Mouse (Mus musculus): Measurements from ENCODE around the gene Asap2. TPM values are rescaled to one million over a fixed set of nuclear protein-coding genes. Genes with fewer than 3 reads are reported as not detected.

Asap2 gene
- total and polyA plus RNA-seq, 3 experiments, result 0.46 to 1.9 TPM; not detected in 1

GRCm38 (mm10) chr12:21315923-21316868, 325.9 kb downstream of the Asap2 start, which contains the start of gene Iah1:
Gene Iah1, plus strand, starts transcription at chr12:21316389.
- TF ChIP-seq E2F4 (IDR thresholded peaks at IDR 0.05; ENCODE audit: borderline replicate concordance, low read depth, low read length) (no peak), SIN3A (IDR thresholded peaks at IDR 0.05; ENCODE audit: low read length) (peak; percentile 39; the same call in 1 of the 2 replicates), EP300 (IDR thresholded peaks at IDR 0.05; ENCODE audit: low read depth in 1 of 2, low read length in 2 of 2) (no peak), CHD2 (IDR thresholded peaks at IDR 0.05; ENCODE audit: low read length) (no peak), NRF1 (IDR thresholded peaks at IDR 0.05; ENCODE audit: insufficient read depth, low read depth, low read length, poor library complexity, severe bottlenecking) (no peak), TCF12 (IDR thresholded peaks at IDR 0.05; ENCODE audit: low read depth, low read length) (0 out of 2 replicates have a peak, but pooled peaks have one; percentile 21), TAL1 (IDR thresholded peaks at IDR 0.05; ENCODE audit: low read length) (no peak), MXI1 (IDR thresholded peaks at IDR 0.05; ENCODE audit: low read depth, low read length) (peak; percentile 30; the same call in 1 of the 2 replicates), POLR2A (IDR thresholded peaks at IDR 0.05; ENCODE audit: control insufficient read depth in 1 of 2, insufficient read depth in 1 of 2, low read depth in 1 of 2, low read length in 2 of 2, poor library complexity in 1 of 2) (peak; percentile 31 to 67; a peak in 2 of 4 replicates), NELFE (IDR thresholded peaks at IDR 0.05; ENCODE audit: low read depth, low read length) (peak; percentile 61)
- Histone ChIP-seq H3K9ac (ENCODE audit: control insufficient read depth, low read depth, low read length, poor library complexity, severe bottlenecking) (peak within 1 kb of the TSS; percentile 84), H3K79me2 (ENCODE audit: control insufficient read depth, insufficient read depth, low read length, poor library complexity) (peaks cover 5% of the 10 kb centered on the region; the same call in 1 of the 2 replicates), H3K27me3 (ENCODE audit: control insufficient read depth in 1 of 2, insufficient read depth in 2 of 2, low read length in 2 of 2) (no peaks in the 10 kb centered on the region), H3K4me1 (ENCODE audit: control insufficient read depth in 1 of 2, insufficient read depth in 2 of 2, low read length in 2 of 2) (peaks cover 0 to 5% of the 10 kb centered on the region in 2 experiments; a peak in 1 of 4 replicates), H3K9me3 (replicated peaks; ENCODE audit: insufficient read depth, low read length) (no peaks in the 10 kb centered on the region), H3K4me3 (ENCODE audit: control insufficient read depth in 1 of 2, insufficient read depth in 1 of 2, low read depth in 2 of 2, low read length in 2 of 2) (peak within 1 kb of the TSS; percentile 88 to 91), H3K27ac (ENCODE audit: control insufficient read depth, low read depth, low read length) (peak within 1 kb of the TSS; percentile 35; the same call in 1 of the 2 replicates), H3K36me3 (ENCODE audit: control insufficient read depth in 1 of 2, insufficient read depth in 2 of 2, low read length in 2 of 2) (peaks cover 0 to 2% of the 10 kb centered on the region in 2 experiments; a peak in 1 of 4 replicates)
- DNase-seq (ENCODE audit: low read depth, low spot score), result peak; percentile 73

GRCm38 (mm10) chr12:21316869-21317265, 326.6 kb downstream of the Asap2 start:
- peak; percentile 22 for DNase-seq (ENCODE audit: low read depth, low spot score)
- peaks cover 0 to 2% of the 10 kb centered on the region in 2 experiments; a peak in 1 of 4 replicates for H3K36me3 ChIP-seq (ENCODE audit: control insufficient read depth in 1 of 2, insufficient read depth in 2 of 2, low read length in 2 of 2)
- H3K27me3 ChIP-seq (ENCODE audit: control insufficient read depth in 1 of 2, insufficient read depth in 2 of 2, low read length in 2 of 2), result no peaks in the 10 kb centered on the region
- no peak for TF ChIP-seq MYB (IDR thresholded peaks at IDR 0.05; ENCODE audit: low read depth, low read length)
- no peak for TF ChIP-seq TCF12 (IDR thresholded peaks at IDR 0.05; ENCODE audit: low read depth, low read length)
- no peak for TF ChIP-seq ZMIZ1 (IDR thresholded peaks at IDR 0.05; ENCODE audit: low read depth, low read length)
- TF ChIP-seq GABPA (IDR thresholded peaks at IDR 0.05; ENCODE audit: low read depth, low read length), result no peak
- TF ChIP-seq CTCF (IDR thresholded peaks at IDR 0.05 in 2 of 3, conservative IDR thresholded peaks at IDR 0.05 in 1 of 3; ENCODE audit: control insufficient read depth in 1 of 3, insufficient read depth in 1 of 3, low read depth in 2 of 3, low read length in 3 of 3, poor library complexity in 1 of 3, severe bottlenecking in 1 of 3), result no peak
- TF ChIP-seq NRF1 (IDR thresholded peaks at IDR 0.05; ENCODE audit: insufficient read depth, low read depth, low read length, poor library complexity, severe bottlenecking), result no peak
- no peak for TF ChIP-seq GATA1 (IDR thresholded peaks at IDR 0.05; ENCODE audit: low read depth, low read length)
- no peak for TF ChIP-seq RAD21 (IDR thresholded peaks at IDR 0.05; ENCODE audit: low read depth, low read length)
- TF ChIP-seq MAFK (IDR thresholded peaks at IDR 0.05; ENCODE audit: borderline replicate concordance, low read depth, low read length), result no peak
- no peak for TF ChIP-seq USF2 (IDR thresholded peaks at IDR 0.05; ENCODE audit: borderline replicate concordance in 1 of 2, insufficient read depth in 1 of 2, low read depth in 1 of 2, low read length in 2 of 2)
- TF ChIP-seq UBTF (IDR thresholded peaks at IDR 0.05; ENCODE audit: borderline replicate concordance, insufficient read depth, low read depth, low read length), result no peak
- TF ChIP-seq JUND (IDR thresholded peaks at IDR 0.05; ENCODE audit: low read depth, low read length), result no peak
- no peak for TF ChIP-seq ETS1 (IDR thresholded peaks at IDR 0.05; ENCODE audit: low read depth, low read length)
- no peak for TF ChIP-seq POLR2A (IDR thresholded peaks at IDR 0.05; ENCODE audit: control insufficient read depth in 1 of 2, insufficient read depth in 1 of 2, low read depth in 1 of 2, low read length in 2 of 2, poor library complexity in 1 of 2)
- no peak for TF ChIP-seq E2F4 (IDR thresholded peaks at IDR 0.05; ENCODE audit: borderline replicate concordance, low read depth, low read length)
- no peak for TF ChIP-seq ELF1 (IDR thresholded peaks at IDR 0.05; ENCODE audit: low read depth, low read length)
- no peak for TF ChIP-seq USF1 (IDR thresholded peaks at IDR 0.05; ENCODE audit: low read depth, low read length)
- no peak for TF ChIP-seq ZKSCAN1 (IDR thresholded peaks at IDR 0.05; ENCODE audit: low read depth, low read length)
- H3K9me3 ChIP-seq (replicated peaks; ENCODE audit: insufficient read depth, low read length), result no peaks in the 10 kb centered on the region
- H3K9ac ChIP-seq (ENCODE audit: control insufficient read depth, low read depth, low read length, poor library complexity, severe bottlenecking), result peak overlapping the region; percentile 84
- peak overlapping the region; percentile 88 to 91 for H3K4me3 ChIP-seq (ENCODE audit: control insufficient read depth in 1 of 2, insufficient read depth in 1 of 2, low read depth in 2 of 2, low read length in 2 of 2)
- peak overlapping the region; percentile 28; the same call in 1 of the 2 replicates for H3K27ac ChIP-seq (ENCODE audit: control insufficient read depth, low read depth, low read length)
- H3K4me1 ChIP-seq (ENCODE audit: control insufficient read depth in 1 of 2, insufficient read depth in 2 of 2, low read length in 2 of 2), result peaks cover 0 to 5% of the 10 kb centered on the region in 2 experiments; a peak in 1 of 4 replicates
- peaks cover 5% of the 10 kb centered on the region; the same call in 1 of the 2 replicates for H3K79me2 ChIP-seq (ENCODE audit: control insufficient read depth, insufficient read depth, low read length, poor library complexity)

Data from MEL (cell line).